Mouse (Mus musculus) lung, embryonic 14.5 days (tissue): ENCODE results near the gene Camk2g. TPM values are rescaled to one million over a fixed set of nuclear protein-coding genes. Genes with fewer than 3 reads are reported as not detected.

Experiments used
- ATAC-seq: fragments of 200-750 bp; cut with Nextera tagmentation; 2 replicates; pipeline ENCODE4 v1.8.0; 2017; ENCODE audit warnings: mild to moderate bottlenecking, moderate TSS enrichment, moderate library complexity; ENCODE audit not compliant: insufficient read depth
- DNase-seq: peaks from one replicate; pipeline ENCODE4 v3.0.0-alpha.2; 2015
- H3K27ac ChIP-seq: fragments of 300-500 bp; sonication (generic); 2 replicates; pipeline ENCODE4 v1.5.1; 2014; ENCODE audit warnings: low read depth, mild to moderate bottlenecking, moderate library complexity
- H3K27me3 ChIP-seq: fragments of 300-500 bp; sonication (generic); 2 replicates; pipeline ENCODE4 v1.6.1; 2014; ENCODE audit warnings: low read length, control low read depth; ENCODE audit not compliant: insufficient read depth
- H3K36me3 ChIP-seq: fragments of 300-500 bp; sonication (generic); 2 replicates; pipeline ENCODE4 v1.6.1; 2014; ENCODE audit warnings: control low read depth; ENCODE audit not compliant: insufficient read depth
- H3K4me1 ChIP-seq: fragments of 300-500 bp; sonication (generic); 2 replicates; pipeline ENCODE4 v1.6.1; 2014; ENCODE audit warnings: antibody characterized with exemption, control low read depth; ENCODE audit not compliant: insufficient read depth
- H3K4me2 ChIP-seq: fragments of 300-500 bp; sonication (generic); 2 replicates; pipeline ENCODE4 v1.6.1; 2014; ENCODE audit warnings: mild to moderate bottlenecking
- H3K4me3 ChIP-seq: fragments of 300-500 bp; sonication (generic); 2 replicates; pipeline ENCODE4 v1.5.1; 2014; ENCODE audit warnings: low read depth, low read length
- H3K9ac ChIP-seq: fragments of 300-500 bp; sonication (generic); 2 replicates; pipeline ENCODE4 v1.6.1; 2014
- H3K9me3 ChIP-seq: fragments of 300-500 bp; sonication (generic); 2 replicates; pipeline ENCODE4 v1.6.1; 2016; ENCODE audit warnings: low read depth, low read length, control low read depth
- CTCF ChIP-seq: IDR thresholded peaks from 2 replicates; pipeline ENCODE4 v1.5.1; 2016; ENCODE audit warnings: antibody characterized with exemption, low read depth
- WGBS: fragments of 180-500 bp; shearing (Covaris S2); extraction: QIAGEN DNeasy Blood & Tissue Kit; methylation state at CpG from one replicate; pipeline ENCODE4 v1.1.7; 2014; 5-methylcytosine and 5-hydroxymethylcytosine counted together
- polyA plus RNA-seq: library from polyadenylated mRNA; unstranded; fragments of >200 nt; fragmentation: Nextera tagmentation; extraction: Ambion mirVana; gene quantifications from 2 replicates; pipeline ENCODE4 v1.2.1, GENCODE M21; 2014

Gene Camk2g
- polyA plus RNA-seq, 1 experiment from 2014 or later: 46.3 TPM

- Histone ChIP-seq H3K4me2 (no peak overlapping the region), H3K27me3 (no peaks in the 10 kb centered on the region), H3K27ac (no peak overlapping the region), H3K4me1 (0 out of 2 replicates have a peak, but pooled peaks cover 4% of the 10 kb centered on the region), H3K36me3 (no peaks in the 10 kb centered on the region), H3K9ac (no peak overlapping the region), H3K9me3 (no peaks in the 10 kb centered on the region), H3K4me3 (no peak overlapping the region)
- 33% methylated on average over 7 of the region's 7 CpGs for WGBS
- ATAC-seq: no peak
- TF ChIP-seq CTCF: no peak
- DNase-seq: peak; percentile 40
Measured at GRCm38 (mm10) chr14:20834136-20834535, 40.2 kb upstream of the Camk2g start.

GRCm38 (mm10) chr14:20833525-20833924 lies 39.6 kb upstream of the Camk2g start:
- ATAC-seq: no peak
- no peak for DNase-seq
- no peak overlapping the region for H3K4me2 ChIP-seq
- no peaks in the 10 kb centered on the region for H3K36me3 ChIP-seq
- H3K4me1 ChIP-seq: 0 out of 2 replicates have a peak, but pooled peaks cover 4% of the 10 kb centered on the region
- whole genome bisulfite sequencing: 82% methylated on average over 4 of the region's 4 CpGs
- H3K9me3 ChIP-seq: no peaks in the 10 kb centered on the region
- no peaks in the 10 kb centered on the region for H3K27me3 ChIP-seq
- H3K27ac ChIP-seq: no peak overlapping the region
- no peak for TF ChIP-seq CTCF
- no peak overlapping the region for H3K4me3 ChIP-seq
- no peak overlapping the region for H3K9ac ChIP-seq

DNA sequence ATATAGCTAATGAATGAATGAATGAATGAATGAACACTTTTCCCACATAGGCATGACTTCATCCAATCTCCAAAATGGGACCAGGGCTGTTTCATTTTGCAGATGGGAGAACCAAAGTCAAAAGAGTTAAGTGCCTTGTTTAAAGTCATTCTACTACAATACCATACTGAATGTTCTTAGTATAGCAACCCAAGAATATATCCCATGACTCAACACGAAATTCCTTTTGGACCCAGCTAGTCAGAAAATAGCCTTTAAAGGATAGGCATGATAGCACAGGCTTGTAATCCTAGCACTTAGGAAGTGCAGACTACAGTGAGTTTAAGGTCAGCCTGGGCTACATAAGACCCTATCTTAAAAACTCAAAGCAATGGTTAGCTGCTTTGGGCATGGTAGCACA lies 38.0 kb upstream of the Camk2g start:
- 67% methylated on average over 1 of the region's 1 CpGs for WGBS
- ATAC-seq: no peak
- no peak for TF ChIP-seq CTCF
- Histone ChIP-seq H3K4me1 (0 out of 2 replicates have a peak, but pooled peaks cover 3% of the 10 kb centered on the region), H3K27me3 (no peaks in the 10 kb centered on the region), H3K36me3 (no peaks in the 10 kb centered on the region), H3K9me3 (no peaks in the 10 kb centered on the region), H3K4me2 (no peak overlapping the region), H3K27ac (no peak overlapping the region), H3K9ac (no peak overlapping the region), H3K4me3 (no peak overlapping the region)
- no peak for DNase-seq

DNA sequence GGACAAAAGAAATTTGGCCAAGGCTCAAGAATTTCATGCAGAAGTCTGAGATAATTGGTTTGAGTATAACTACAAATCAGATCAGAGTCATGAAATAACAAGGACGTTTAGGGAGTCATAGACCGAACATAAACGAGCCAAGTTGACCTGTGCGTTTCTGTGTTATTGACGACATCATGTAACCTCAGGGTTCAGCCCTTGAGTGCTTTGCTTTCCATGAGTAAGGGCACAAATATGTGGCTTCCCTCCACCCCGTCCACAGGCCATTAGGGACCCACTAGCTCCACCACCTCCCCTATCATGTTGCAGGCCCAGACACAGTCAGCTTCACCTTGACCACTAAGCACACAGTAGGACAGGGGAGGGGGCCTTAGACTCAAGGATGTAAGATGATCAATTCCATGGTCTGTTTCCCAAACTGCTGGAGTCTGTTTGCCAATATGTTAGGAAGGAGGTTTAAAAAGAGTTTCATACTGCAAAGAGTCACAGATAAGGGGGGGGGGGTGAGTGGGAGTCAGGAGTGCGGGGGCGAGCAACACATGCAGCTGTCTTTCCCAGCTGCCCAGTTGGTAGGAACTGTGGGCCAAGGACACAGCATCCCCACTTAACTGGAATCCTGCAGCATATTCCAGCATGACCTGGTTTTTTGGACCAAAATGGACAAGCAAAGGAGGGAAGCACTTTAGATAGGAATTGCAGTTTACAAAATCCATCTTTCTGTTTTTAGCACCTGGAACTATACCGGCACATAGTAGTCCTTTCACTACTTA lies 37.4 kb upstream of the Camk2g start:
- no peak for TF ChIP-seq CTCF

DNA sequence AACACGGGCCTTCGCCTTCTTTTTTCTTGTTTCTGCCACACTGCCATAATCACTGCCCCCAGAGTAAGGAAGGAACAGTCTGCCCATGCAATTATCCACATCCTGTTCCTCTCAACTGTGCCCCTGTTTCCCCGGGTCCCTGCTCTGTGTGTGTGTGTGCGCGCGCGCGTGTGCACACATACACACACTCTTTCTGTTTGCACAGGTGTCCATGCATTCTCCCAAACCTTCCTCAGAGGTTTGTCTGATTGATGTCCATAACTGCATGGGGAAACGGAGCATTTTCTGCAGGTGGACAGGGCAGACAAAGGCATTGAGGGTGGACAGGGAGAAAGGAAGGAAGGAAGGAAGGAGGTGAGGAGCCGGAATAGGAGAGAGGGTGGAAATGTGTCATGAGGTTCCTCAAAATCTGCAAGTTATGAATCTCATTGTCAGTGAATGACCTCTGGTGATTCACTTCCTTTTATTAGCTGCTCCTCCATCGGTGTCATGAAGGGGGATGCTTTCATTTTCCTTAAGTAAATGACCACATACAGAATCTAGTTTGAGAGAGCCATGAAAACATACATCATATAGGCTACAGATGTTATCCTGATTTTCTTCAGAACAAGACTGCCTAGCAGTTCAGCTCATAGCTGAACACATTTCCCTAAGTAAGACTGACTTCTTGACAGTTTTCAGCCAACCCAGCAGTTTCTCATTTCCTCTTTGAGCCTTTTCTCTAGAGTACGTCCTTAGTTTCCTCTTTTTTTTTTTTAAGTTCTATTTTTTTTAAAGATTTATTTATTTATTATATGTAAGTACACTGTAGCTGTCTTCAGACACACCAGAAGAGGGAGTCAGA lies 35.9 kb upstream of the Camk2g start:
- ATAC-seq: no peak
- no peak overlapping the region for H3K4me2 ChIP-seq
- no peak overlapping the region for H3K9ac ChIP-seq
- no peaks in the 10 kb centered on the region for H3K9me3 ChIP-seq
- no peaks in the 10 kb centered on the region for H3K27me3 ChIP-seq
- TF ChIP-seq CTCF: no peak
- H3K27ac ChIP-seq: peak overlapping the region; percentile 31; the same call in 1 of the 2 replicates
- H3K4me1 ChIP-seq: no peaks in the 10 kb centered on the region
- no peak overlapping the region for H3K4me3 ChIP-seq
- H3K36me3 ChIP-seq: no peaks in the 10 kb centered on the region
- 55% methylated on average over 12 of the region's 12 CpGs for WGBS
- DNase-seq: no peak

More for the DNA sequence above, 37.4 kb upstream of the Camk2g start:
- no peaks in the 10 kb centered on the region for H3K9me3 ChIP-seq
- H3K9ac ChIP-seq: no peak overlapping the region
- H3K27ac ChIP-seq: no peak overlapping the region
- no peaks in the 10 kb centered on the region for H3K36me3 ChIP-seq
- H3K4me2 ChIP-seq: no peak overlapping the region
- no peak overlapping the region for H3K4me3 ChIP-seq
- no peak for ATAC-seq
- no peak for DNase-seq
- WGBS: 57% methylated on average over 9 of the region's 9 CpGs
- no peaks in the 10 kb centered on the region for H3K4me1 ChIP-seq
- H3K27me3 ChIP-seq: no peaks in the 10 kb centered on the region

DNA sequence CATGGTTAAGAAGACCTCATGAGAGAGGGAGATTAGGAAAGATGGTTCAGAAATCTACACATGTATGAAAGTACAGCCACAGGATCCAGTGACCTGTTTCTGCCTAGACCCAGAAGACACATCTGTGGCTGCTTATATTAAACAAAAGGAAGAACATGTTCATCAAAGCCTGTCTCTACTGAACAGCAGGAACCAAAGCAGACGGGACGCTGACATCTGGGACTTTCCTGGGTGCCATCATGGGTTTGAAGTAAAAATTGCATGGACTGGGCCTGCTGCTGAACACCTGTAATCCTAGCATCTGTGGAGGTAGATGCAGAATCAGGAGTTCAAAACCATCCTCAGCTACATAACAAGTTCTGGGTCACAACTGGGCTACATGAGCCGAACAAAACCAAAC lies 34.6 kb upstream of the Camk2g start:
- no peaks in the 10 kb centered on the region for H3K36me3 ChIP-seq
- TF ChIP-seq CTCF: no peak
- no peak overlapping the region; the same call in 1 of the 2 replicates for H3K27ac ChIP-seq
- no peaks in the 10 kb centered on the region for H3K4me1 ChIP-seq
- H3K4me2 ChIP-seq: no peak overlapping the region
- no peak overlapping the region for H3K9ac ChIP-seq
- WGBS: 79% methylated on average over 3 of the region's 3 CpGs
- H3K4me3 ChIP-seq: no peak overlapping the region
- DNase-seq (no peak), ATAC-seq (no peak)
- H3K9me3 ChIP-seq: no peaks in the 10 kb centered on the region
- no peaks in the 10 kb centered on the region for H3K27me3 ChIP-seq

DNA sequence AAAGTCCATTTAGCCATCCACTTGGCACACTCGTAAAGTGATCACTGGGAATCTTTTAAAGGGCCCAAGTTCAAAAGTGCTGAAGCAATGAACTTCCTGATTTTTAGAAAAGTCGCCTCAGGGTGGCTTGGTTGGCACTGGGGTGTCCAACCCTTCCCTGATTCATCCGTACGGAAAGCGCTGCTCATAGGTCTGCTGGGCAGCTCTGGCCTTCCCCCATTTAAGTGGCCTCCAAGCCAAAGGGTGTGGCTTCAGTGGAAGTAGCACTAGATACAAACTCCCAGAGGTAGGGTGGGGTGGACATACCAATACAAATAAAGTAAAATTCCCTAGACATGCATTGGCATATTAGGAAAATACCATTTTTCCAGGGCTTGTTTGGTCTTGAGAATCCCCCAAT lies 33.6 kb upstream of the Camk2g start:
- Histone ChIP-seq H3K4me2 (no peak overlapping the region), H3K27ac (no peak overlapping the region), H3K9me3 (no peaks in the 10 kb centered on the region), H3K27me3 (no peaks in the 10 kb centered on the region), H3K9ac (no peak overlapping the region), H3K4me1 (no peaks in the 10 kb centered on the region), H3K36me3 (no peaks in the 10 kb centered on the region), H3K4me3 (no peak overlapping the region)
- 87% methylated on average over 5 of the region's 5 CpGs for WGBS
- ATAC-seq (no peak), DNase-seq (no peak)
- no peak for TF ChIP-seq CTCF
